Mouse (Mus musculus): ENCODE data around the gene Rbp1.

- TF ChIP-seq CTCF (IDR thresholded peaks at IDR 0.05; ENCODE audit: low read depth, low read length), result no peak
- TF ChIP-seq POLR2A (IDR thresholded peaks at IDR 0.05; ENCODE audit: extremely low read depth, insufficient read depth, low read length), result no peak
Observed at GRCm38 (mm10) chr9:98485020-98485419, 62.3 kb downstream of the Rbp1 start.
